Mouse (Mus musculus): ENCODE data around the gene Htr1f. TPM values are rescaled to one million over a fixed set of nuclear protein-coding genes. Genes with fewer than 3 reads are reported as not detected.
"Not testable (repeated sequence)": the region's sequence is repeated elsewhere in the genome, so short reads cannot be mapped to it uniquely, and the experiment has no call there.

Gene Htr1f
- polyA plus RNA-seq (2016; fragmentation: Nextera tagmentation; extraction: Ambion mirVana), result not detected in 2 replicates

- no peaks in the 10 kb centered on the region for H3K9me3 ChIP-seq (replicated peaks)
- H3K4me3 ChIP-seq, result peak within 1 kb of the TSS; percentile 49
- H3K36me3 ChIP-seq, result no peaks in the 10 kb centered on the region
- WGBS, result 4% methylated on average over 41 of the region's 41 CpGs
- H3K4me2 ChIP-seq, result peak within 1 kb of the TSS; percentile 90
- 0 out of 2 replicates have a peak, but pooled peaks cover 3% of the 10 kb centered on the region for H3K4me1 ChIP-seq (replicated peaks)
- H3K27ac ChIP-seq (ENCODE audit: poor library complexity, severe bottlenecking), result no peak within 1 kb of the TSS
- no peak for ATAC-seq (ENCODE audit: insufficient number of reproducible peaks, low FRiP score)
- peak within 1 kb of the TSS; percentile 42; the same call in 1 of the 2 replicates for H3K9ac ChIP-seq
- peaks cover 22% of the 10 kb centered on the region for H3K27me3 ChIP-seq (replicated peaks)
Observed at GRCm38 (mm10) chr16:65105184-65105931, at the start of gene Htr1f. Htr1f (minus strand) TSS chr16:65105854.

GRCm38 (mm10) chr16:65139771-65140170 is 34.1 kb upstream of the Htr1f start:
- WGBS, result 59% methylated on average over 2 of the region's 2 CpGs
- H3K4me1 ChIP-seq (replicated peaks), result no peaks in the 10 kb centered on the region
- no peak overlapping the region for H3K4me2 ChIP-seq
- no peak for ATAC-seq (ENCODE audit: insufficient number of reproducible peaks, low FRiP score)
- no peak overlapping the region for H3K4me3 ChIP-seq
- no peak overlapping the region for H3K9ac ChIP-seq
- no peaks in the 10 kb centered on the region for H3K27me3 ChIP-seq (replicated peaks)
- no peak overlapping the region for H3K27ac ChIP-seq (ENCODE audit: poor library complexity, severe bottlenecking)
- H3K9me3 ChIP-seq (replicated peaks), result no peaks in the 10 kb centered on the region
- H3K36me3 ChIP-seq, result no peaks in the 10 kb centered on the region

DNA sequence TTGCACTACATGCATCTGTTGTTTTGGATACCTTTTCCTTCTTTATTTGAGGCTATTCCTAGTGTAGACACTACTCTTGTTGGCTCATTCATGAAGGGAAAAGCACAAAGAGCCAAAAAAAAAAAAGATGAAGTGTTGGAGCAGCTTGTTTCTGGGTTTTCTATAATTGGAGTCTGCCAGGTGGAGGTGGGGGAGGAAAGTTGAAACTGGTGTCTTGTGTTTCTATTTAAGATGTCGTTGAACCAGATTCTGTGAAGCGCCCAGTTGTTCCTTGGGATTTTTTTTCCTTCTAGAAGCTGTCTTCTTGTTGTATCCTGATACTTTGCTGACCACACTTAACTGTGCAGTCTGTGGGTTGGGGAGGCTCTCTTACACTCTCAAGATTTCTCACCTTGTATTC is 23.7 kb upstream of the Htr1f start:
- 65% methylated on average over 2 of the region's 2 CpGs for WGBS

DNA sequence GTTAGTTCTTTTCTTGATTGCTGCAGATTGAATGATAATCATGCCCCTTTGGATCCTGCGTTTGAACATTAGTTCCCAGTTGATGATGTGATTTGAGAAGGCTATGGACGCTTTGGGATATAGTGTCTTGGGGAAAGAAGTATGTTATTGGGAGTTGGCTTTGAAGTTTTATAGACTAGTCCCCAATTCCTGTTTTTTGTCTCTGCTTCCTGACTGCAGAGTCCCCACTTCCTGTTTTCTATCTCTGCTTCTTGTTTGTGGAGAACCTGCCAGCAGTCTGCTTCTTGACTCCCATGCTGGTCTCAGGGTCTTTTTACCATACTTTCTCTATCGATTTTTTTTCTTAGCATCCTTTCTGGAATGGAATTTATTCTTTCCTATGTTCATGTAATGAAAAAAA is 22.2 kb upstream of the Htr1f start:
- ATAC-seq (ENCODE audit: insufficient number of reproducible peaks, low FRiP score), result no peak
- WGBS, result 69% methylated on average over 3 of the region's 3 CpGs
- H3K36me3 ChIP-seq, result no peaks in the 10 kb centered on the region

More for the DNA sequence above, 23.7 kb upstream of the Htr1f start:
- H3K27ac ChIP-seq (ENCODE audit: poor library complexity, severe bottlenecking), result no peak overlapping the region
- H3K36me3 ChIP-seq, result no peaks in the 10 kb centered on the region
- no peak overlapping the region for H3K4me3 ChIP-seq
- H3K4me2 ChIP-seq, result no peak overlapping the region
- H3K9me3 ChIP-seq (replicated peaks), result no peaks in the 10 kb centered on the region
- H3K27me3 ChIP-seq (replicated peaks), result no peaks in the 10 kb centered on the region
- no peak for ATAC-seq (ENCODE audit: insufficient number of reproducible peaks, low FRiP score)
- no peak overlapping the region for H3K9ac ChIP-seq
- no peaks in the 10 kb centered on the region for H3K4me1 ChIP-seq (replicated peaks)

DNA sequence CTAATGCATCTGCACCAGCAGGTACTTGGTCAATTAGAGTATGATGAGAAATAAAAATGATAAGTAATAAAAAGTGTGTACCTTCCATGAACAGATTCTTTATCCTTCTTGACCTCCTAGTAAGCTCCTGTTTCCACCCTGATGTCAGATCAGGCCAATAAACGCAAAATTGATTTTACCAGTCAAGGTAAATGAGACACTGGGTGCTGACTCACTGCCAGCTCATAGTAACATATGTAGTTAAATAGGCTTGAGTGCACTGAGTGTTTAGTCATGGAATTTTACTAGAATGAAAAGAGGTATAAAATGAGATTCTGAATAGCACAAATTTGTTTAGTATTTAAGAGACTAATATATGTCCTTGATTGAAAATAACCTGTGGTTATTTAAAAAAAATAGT is 6.6 kb upstream of the Htr1f start:
- H3K9me3 ChIP-seq (replicated peaks), result peaks cover 4% of the 10 kb centered on the region; the same call in 1 of the 2 replicates

More for the DNA sequence above, 22.2 kb upstream of the Htr1f start:
- no peak overlapping the region for H3K27ac ChIP-seq (ENCODE audit: poor library complexity, severe bottlenecking)
- H3K9me3 ChIP-seq (replicated peaks), result no peaks in the 10 kb centered on the region
- H3K4me1 ChIP-seq (replicated peaks), result no peaks in the 10 kb centered on the region
- no peaks in the 10 kb centered on the region for H3K27me3 ChIP-seq (replicated peaks)
- H3K4me3 ChIP-seq, result no peak overlapping the region
- no peak overlapping the region for H3K9ac ChIP-seq
- no peak overlapping the region for H3K4me2 ChIP-seq

DNA sequence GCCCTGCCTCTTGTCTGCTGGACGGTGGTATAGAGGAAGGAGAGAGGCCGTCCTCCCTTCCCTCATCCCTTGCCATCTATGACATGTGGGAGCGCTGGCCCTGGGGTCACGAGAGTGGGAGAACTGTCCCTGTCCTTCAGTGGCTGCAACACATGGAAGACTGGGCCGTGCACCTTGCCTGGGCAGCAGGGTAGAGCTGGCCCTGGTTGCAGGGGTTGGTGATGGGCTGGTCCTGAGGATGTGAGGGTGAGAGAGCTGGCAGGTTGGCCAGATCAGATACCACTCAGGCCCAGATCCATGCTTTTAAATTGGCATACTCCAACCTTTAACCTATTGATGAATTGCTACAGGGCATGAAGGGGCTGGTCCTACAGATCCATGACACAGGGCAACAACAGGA is 12.1 kb downstream of the Htr1f start:
- no peak overlapping the region for H3K27ac ChIP-seq (ENCODE audit: poor library complexity, severe bottlenecking)
- no peak for ATAC-seq (ENCODE audit: insufficient number of reproducible peaks, low FRiP score)
- H3K4me2 ChIP-seq, result no peak overlapping the region
- H3K27me3 ChIP-seq (replicated peaks), result no peaks in the 10 kb centered on the region
- 72% methylated on average over 5 of the region's 5 CpGs for WGBS
- H3K36me3 ChIP-seq, result no peaks in the 10 kb centered on the region
- H3K9ac ChIP-seq, result no peak overlapping the region
- H3K4me3 ChIP-seq, result no peak overlapping the region
- no peaks in the 10 kb centered on the region for H3K9me3 ChIP-seq (replicated peaks)
- no peaks in the 10 kb centered on the region for H3K4me1 ChIP-seq (replicated peaks)

More for the DNA sequence above, 6.6 kb upstream of the Htr1f start:
- Histone ChIP-seq H3K4me3 (no peak overlapping the region), H3K4me1 (replicated peaks) (no peaks in the 10 kb centered on the region), H3K27me3 (replicated peaks) (no peaks in the 10 kb centered on the region; the same call in 1 of the 2 replicates), H3K4me2 (no peak overlapping the region), H3K9ac (no peak overlapping the region), H3K36me3 (no peaks in the 10 kb centered on the region), H3K27ac (ENCODE audit: poor library complexity, severe bottlenecking) (no peak overlapping the region)
- WGBS, result 73% methylated on average over 1 of the region's 1 CpGs
- ATAC-seq (ENCODE audit: insufficient number of reproducible peaks, low FRiP score), result no peak

GRCm38 (mm10) chr16:65083475-65083874 is 22.2 kb downstream of the Htr1f start:
- H3K9ac ChIP-seq, result no peak overlapping the region
- H3K4me2 ChIP-seq, result no peak overlapping the region
- H3K4me1 ChIP-seq (replicated peaks), result no peaks in the 10 kb centered on the region
- H3K27ac ChIP-seq (ENCODE audit: poor library complexity, severe bottlenecking), result no peak overlapping the region
- WGBS, result 39% methylated on average over 2 of the region's 2 CpGs
- no peak for ATAC-seq (ENCODE audit: insufficient number of reproducible peaks, low FRiP score)
- H3K9me3 ChIP-seq (replicated peaks), result no peaks in the 10 kb centered on the region
- no peak overlapping the region for H3K4me3 ChIP-seq
- no peaks in the 10 kb centered on the region for H3K36me3 ChIP-seq
- H3K27me3 ChIP-seq (replicated peaks), result no peaks in the 10 kb centered on the region

DNA sequence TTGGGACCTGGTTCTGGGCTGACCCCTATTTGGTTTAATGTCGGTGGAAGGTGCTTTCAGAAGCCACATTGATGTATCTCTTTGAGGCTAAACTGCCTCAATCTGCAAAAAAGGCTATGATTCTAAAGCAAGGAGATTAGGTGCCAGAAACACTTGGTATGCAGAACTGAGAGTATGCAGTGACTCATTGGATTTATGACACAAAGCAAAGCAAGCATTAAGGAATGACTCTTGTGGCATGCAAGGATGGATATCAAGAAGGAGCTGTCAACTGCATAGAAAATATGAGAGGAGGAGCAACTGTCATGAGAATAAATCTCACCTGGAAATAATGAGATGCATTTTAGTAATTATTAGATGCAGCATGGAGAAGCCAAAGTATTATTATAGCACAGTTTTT is 35.8 kb downstream of the Htr1f start:
- Histone ChIP-seq H3K36me3 (no peaks in the 10 kb centered on the region), H3K9me3 (replicated peaks) (no peaks in the 10 kb centered on the region), H3K4me1 (replicated peaks) (no peaks in the 10 kb centered on the region), H3K4me3 (no peak overlapping the region), H3K27ac (ENCODE audit: poor library complexity, severe bottlenecking) (no peak overlapping the region), H3K9ac (no peak overlapping the region), H3K4me2 (no peak overlapping the region), H3K27me3 (replicated peaks) (no peaks in the 10 kb centered on the region)
- no peak for ATAC-seq (ENCODE audit: insufficient number of reproducible peaks, low FRiP score)
- WGBS, result 62% methylated on average over 1 of the region's 1 CpGs

DNA sequence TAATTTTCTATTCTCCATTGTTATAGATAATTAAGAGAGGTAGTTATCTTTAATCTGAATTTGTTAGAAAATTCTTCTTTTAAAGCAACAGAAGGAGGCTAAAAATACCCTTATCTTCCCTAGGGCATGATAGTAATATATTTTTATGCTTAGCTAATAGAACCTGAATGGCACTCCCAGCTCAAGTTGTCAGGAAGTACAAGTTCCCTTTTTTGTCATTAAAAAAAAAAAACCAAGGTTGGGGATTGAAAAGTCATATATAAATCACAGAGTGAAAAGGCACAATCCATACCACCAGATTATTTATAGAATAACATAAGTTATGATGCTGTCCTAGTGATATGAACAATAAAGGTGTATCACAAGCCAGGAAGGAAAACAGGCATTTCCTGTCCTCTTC is 39.4 kb downstream of the Htr1f start:
- no peak overlapping the region for H3K4me3 ChIP-seq

GRCm38 (mm10) chr16:65037660-65038425 is 67.8 kb downstream of the Htr1f start:
- H3K27me3 ChIP-seq (replicated peaks); H3K9me3 ChIP-seq (replicated peaks); ATAC-seq (ENCODE audit: insufficient number of reproducible peaks, low FRiP score); H3K36me3 ChIP-seq; H3K4me2 ChIP-seq; H3K9ac ChIP-seq; H3K4me3 ChIP-seq; H3K27ac ChIP-seq (ENCODE audit: poor library complexity, severe bottlenecking); H3K4me1 ChIP-seq (replicated peaks): not testable (repeated sequence)
- 83% methylated on average over 5 of the region's 5 CpGs for WGBS

More for the DNA sequence above, 39.4 kb downstream of the Htr1f start:
- H3K9me3 ChIP-seq (replicated peaks), result no peaks in the 10 kb centered on the region
- no peaks in the 10 kb centered on the region for H3K4me1 ChIP-seq (replicated peaks)
- H3K27me3 ChIP-seq (replicated peaks), result no peaks in the 10 kb centered on the region
- H3K36me3 ChIP-seq, result no peaks in the 10 kb centered on the region
- no peak for ATAC-seq (ENCODE audit: insufficient number of reproducible peaks, low FRiP score)
- no peak overlapping the region for H3K9ac ChIP-seq
- no peak overlapping the region for H3K4me2 ChIP-seq
- H3K27ac ChIP-seq (ENCODE audit: poor library complexity, severe bottlenecking), result no peak overlapping the region

- H3K27ac ChIP-seq (ENCODE audit: poor library complexity, severe bottlenecking), result no peak overlapping the region
- H3K4me1 ChIP-seq (replicated peaks), result no peaks in the 10 kb centered on the region
- H3K4me2 ChIP-seq, result no peak overlapping the region
- H3K9ac ChIP-seq, result no peak overlapping the region
- no peaks in the 10 kb centered on the region for H3K36me3 ChIP-seq
- WGBS, result 91% methylated on average over 1 of the region's 1 CpGs
- no peak overlapping the region for H3K4me3 ChIP-seq
- H3K27me3 ChIP-seq (replicated peaks), result no peaks in the 10 kb centered on the region
- no peak for ATAC-seq (ENCODE audit: insufficient number of reproducible peaks, low FRiP score)
- 0 out of 2 replicates have a peak, but pooled peaks cover 4% of the 10 kb centered on the region for H3K9me3 ChIP-seq (replicated peaks)
Observed at GRCm38 (mm10) chr16:65029675-65030074, 76.0 kb downstream of the Htr1f start.
